Mouse (Mus musculus): Measurements from ENCODE around the gene Cntn3.
"Not testable (repeated sequence)": the region's sequence is repeated elsewhere in the genome, so short reads cannot be mapped to it uniquely, and the experiment has no call there.

Gene Cntn3

GRCm38 (mm10) chr6:102573001-102573400 lies at the start of gene Cntn3:
TSS of gene Cntn3 (minus strand) at chr6:102573101.
- DNase-seq, result not testable (repeated sequence)

- DNase-seq, result no peak
Measured at GRCm38 (mm10) chr6:102600773-102601172, 27.9 kb upstream of the Cntn3 start.

- DNase-seq, result no peak
Measured at GRCm38 (mm10) chr6:102597756-102598155, 24.9 kb upstream of the Cntn3 start.

- DNase-seq, result no peak
Measured at GRCm38 (mm10) chr6:102590151-102590550, 17.2 kb upstream of the Cntn3 start.

- no peak for DNase-seq
Measured at GRCm38 (mm10) chr6:102589311-102589710, 16.4 kb upstream of the Cntn3 start.

GRCm38 (mm10) chr6:102586056-102586455 lies 13.2 kb upstream of the Cntn3 start:
- DNase-seq, result no peak

- DNase-seq, result no peak
Measured at GRCm38 (mm10) chr6:102583578-102583977, 10.7 kb upstream of the Cntn3 start.

- no peak for DNase-seq
Measured at GRCm38 (mm10) chr6:102567496-102567895, 5.4 kb downstream of the Cntn3 start.

GRCm38 (mm10) chr6:102565228-102565627 lies 7.7 kb downstream of the Cntn3 start:
- no peak for DNase-seq

- DNase-seq, result no peak
Measured at GRCm38 (mm10) chr6:102564011-102564731, 8.7 kb downstream of the Cntn3 start.

GRCm38 (mm10) chr6:102563431-102563830 lies 9.5 kb downstream of the Cntn3 start:
- no peak for DNase-seq

GRCm38 (mm10) chr6:102557521-102557920 lies 15.4 kb downstream of the Cntn3 start:
- DNase-seq, result no peak

- DNase-seq, result no peak
Measured at GRCm38 (mm10) chr6:102556497-102556896, 16.4 kb downstream of the Cntn3 start.

GRCm38 (mm10) chr6:102555814-102556437 lies 17.0 kb downstream of the Cntn3 start:
- no peak for DNase-seq

GRCm38 (mm10) chr6:102555067-102555657 lies 17.7 kb downstream of the Cntn3 start:
- no peak for DNase-seq

GRCm38 (mm10) chr6:102541633-102542412 lies 31.1 kb downstream of the Cntn3 start:
- DNase-seq, result no peak

GRCm38 (mm10) chr6:102535599-102535998 lies 37.3 kb downstream of the Cntn3 start:
- no peak for DNase-seq

- no peak for DNase-seq
Measured at GRCm38 (mm10) chr6:102523037-102523436, 49.9 kb downstream of the Cntn3 start.

- DNase-seq, result no peak
Measured at GRCm38 (mm10) chr6:102520977-102521376, 51.9 kb downstream of the Cntn3 start.

- no peak for DNase-seq
Measured at GRCm38 (mm10) chr6:102515231-102515630, 57.7 kb downstream of the Cntn3 start.

- DNase-seq, result no peak
Measured at GRCm38 (mm10) chr6:102512085-102512484, 60.8 kb downstream of the Cntn3 start.

GRCm38 (mm10) chr6:102485509-102485908 lies 87.4 kb downstream of the Cntn3 start:
- no peak for DNase-seq

- no peak for DNase-seq
Measured at GRCm38 (mm10) chr6:102478320-102479080, 94.4 kb downstream of the Cntn3 start.
